Mouse (Mus musculus) MEL (cell line): ENCODE measurements around the gene Adarb1. TPM values are rescaled to one million over a fixed set of nuclear protein-coding genes. Genes with fewer than 3 reads are reported as not detected.
A peak's percentile ranks its signal among the peaks of the same experiment; 100 is the strongest.

Experiments
- DNase-seq: peaks from one replicate; pipeline ENCODE4 v3.0.0; 2011; ENCODE audit warnings: low read depth, low spot score
- H3K27ac ChIP-seq: 2 replicates; pipeline ENCODE4 v1.5.1; 2012; ENCODE audit warnings: low read depth, mild to moderate bottlenecking, control low read depth, low read length, moderate library complexity; ENCODE audit not compliant: control insufficient read depth
- H3K27me3 ChIP-seq, 2 experiments: fragments of 150-350 bp in 1 of 2; sonication (generic) in 1 of 2; 2 replicates each; pipeline ENCODE4 v1.6.1; 2012; ENCODE audit warnings: low read length in 2 of 2, mild to moderate bottlenecking in 2 of 2, improper control_type of control experiment in 1 of 2, moderate library complexity in 1 of 2; ENCODE audit not compliant: insufficient read depth in 2 of 2, control insufficient read depth in 1 of 2
- H3K36me3 ChIP-seq, 2 experiments: 2 replicates each; pipeline ENCODE4 v1.6.1; 2012 to 2014; ENCODE audit warnings: low read length in 2 of 2, improper control_type of control experiment in 1 of 2, inconsistent platforms in 1 of 2, mild to moderate bottlenecking in 1 of 2; ENCODE audit not compliant: insufficient read depth in 2 of 2, control insufficient read depth in 1 of 2
- H3K4me1 ChIP-seq, 2 experiments: fragments of 150-350 bp in 1 of 2; sonication (generic) in 1 of 2; 2 replicates each; pipeline ENCODE4 v1.6.1; 2012; ENCODE audit warnings: low read length in 2 of 2, improper control_type of control experiment in 1 of 2, mild to moderate bottlenecking in 1 of 2; ENCODE audit not compliant: insufficient read depth in 2 of 2, control insufficient read depth in 1 of 2
- H3K4me3 ChIP-seq, 2 experiments: fragments of 150-350 bp in 1 of 2; sonication (generic) in 1 of 2; 2 replicates each; pipeline ENCODE4 v1.5.1; 2012; ENCODE audit warnings: low read depth in 2 of 2, low read length in 2 of 2, mild to moderate bottlenecking in 2 of 2, moderate library complexity in 2 of 2, control low read depth in 1 of 2, improper control_type of control experiment in 1 of 2; ENCODE audit not compliant: control insufficient read depth in 1 of 2, insufficient read depth in 1 of 2
- H3K79me2 ChIP-seq: 2 replicates; pipeline ENCODE4 v1.6.1; 2012; ENCODE audit warnings: mild to moderate bottlenecking, low read length, moderate library complexity; ENCODE audit not compliant: control insufficient read depth, poor library complexity, insufficient read depth
- H3K9ac ChIP-seq: 2 replicates; pipeline ENCODE4 v1.6.1; 2012; ENCODE audit warnings: low read depth, mild to moderate bottlenecking, control low read depth, low read length, moderate library complexity; ENCODE audit not compliant: control insufficient read depth, poor library complexity, severe bottlenecking
- H3K9me3 ChIP-seq: fragments of 150-350 bp; sonication (generic); replicated peaks from 2 replicates; pipeline ENCODE4 v1.6.1; 2012; ENCODE audit warnings: mild to moderate bottlenecking, low read length, improper control_type of control experiment, moderate library complexity; ENCODE audit not compliant: insufficient read depth
- BHLHE40 ChIP-seq: IDR thresholded peaks from 2 replicates; pipeline ENCODE4 v1.6.1; 2012; ENCODE audit warnings: low read depth, mild to moderate bottlenecking, inconsistent platforms, low read length, improper control_type of control experiment, borderline replicate concordance
- CHD1 ChIP-seq: IDR thresholded peaks from 2 replicates; pipeline ENCODE4 v1.6.1; 2012; ENCODE audit warnings: low read depth, mild to moderate bottlenecking, inconsistent platforms, low read length, improper control_type of control experiment
- CHD2 ChIP-seq: IDR thresholded peaks from 2 replicates; pipeline ENCODE4 v1.6.1; 2011; ENCODE audit warnings: low read length, improper control_type of control experiment
- CTCF ChIP-seq, 3 experiments: IDR thresholded peaks in 2 of 3; conservative IDR thresholded peaks in 1 of 3; 2 replicates each; pipeline ENCODE4 v1.5.1; 2011 to 2012; ENCODE audit warnings: low read length in 3 of 3, low read depth in 2 of 3, mild to moderate bottlenecking in 2 of 3, improper control_type of control experiment in 1 of 3, inconsistent platforms in 1 of 3, mixed read lengths in 1 of 3, moderate library complexity in 1 of 3; ENCODE audit not compliant: control insufficient read depth in 1 of 3, insufficient read depth in 1 of 3, poor library complexity in 1 of 3, severe bottlenecking in 1 of 3
- E2F4 ChIP-seq: IDR thresholded peaks from 2 replicates; pipeline ENCODE4 v1.6.1; 2011; ENCODE audit warnings: low read depth, low read length, improper control_type of control experiment, borderline replicate concordance
- ETS1 ChIP-seq: IDR thresholded peaks from 2 replicates; pipeline ENCODE4 v1.6.1; 2012; ENCODE audit warnings: low read depth, mild to moderate bottlenecking, inconsistent platforms, low read length, improper control_type of control experiment, moderate library complexity
- GABPA ChIP-seq: IDR thresholded peaks from 2 replicates; pipeline ENCODE4 v1.6.1; 2012; ENCODE audit warnings: low read depth, mild to moderate bottlenecking, inconsistent platforms, low read length, improper control_type of control experiment, moderate library complexity
- GATA1 ChIP-seq: IDR thresholded peaks from 2 replicates; pipeline ENCODE4 v1.6.1; 2011; ENCODE audit warnings: low read depth, low read length, improper control_type of control experiment
- HCFC1 ChIP-seq: IDR thresholded peaks from 2 replicates; pipeline ENCODE4 v1.6.1; 2012; ENCODE audit warnings: low read depth, mild to moderate bottlenecking, inconsistent platforms, low read length, improper control_type of control experiment, moderate library complexity
- KAT2A ChIP-seq: conservative IDR thresholded peaks from 2 replicates; pipeline ENCODE4 v1.6.1; 2012; ENCODE audit warnings: low read depth, low read length, improper control_type of control experiment, inconsistent platforms
- MAFK ChIP-seq: IDR thresholded peaks from 2 replicates; pipeline ENCODE4 v1.6.1; 2011; ENCODE audit warnings: low read depth, mild to moderate bottlenecking, low read length, improper control_type of control experiment, borderline replicate concordance
- MAZ ChIP-seq: IDR thresholded peaks from 2 replicates; pipeline ENCODE4 v1.6.1; 2012; ENCODE audit warnings: low read depth, mild to moderate bottlenecking, inconsistent platforms, low read length, improper control_type of control experiment
- MEF2A ChIP-seq: IDR thresholded peaks from 2 replicates; pipeline ENCODE4 v1.6.1; 2014; ENCODE audit warnings: low read depth, mild to moderate bottlenecking, inconsistent platforms, low read length, improper control_type of control experiment; ENCODE audit not compliant: poor library complexity, insufficient replicate concordance, severe bottlenecking; ENCODE audit errors: extremely low read depth
- MXI1 ChIP-seq: IDR thresholded peaks from 2 replicates; pipeline ENCODE4 v1.6.1; 2011; ENCODE audit warnings: mild to moderate bottlenecking, low read depth, low read length, improper control_type of control experiment
- MYB ChIP-seq: IDR thresholded peaks from 2 replicates; pipeline ENCODE4 v1.6.1; 2011; ENCODE audit warnings: mild to moderate bottlenecking, low read depth, low read length, improper control_type of control experiment
- MYC ChIP-seq: IDR thresholded peaks from 2 replicates; pipeline ENCODE4 v1.6.1; 2011; ENCODE audit warnings: low read depth, mild to moderate bottlenecking, low read length, improper control_type of control experiment, moderate library complexity
- NELFE ChIP-seq: IDR thresholded peaks from 2 replicates; pipeline ENCODE4 v1.6.1; 2011; ENCODE audit warnings: low read depth, low read length, improper control_type of control experiment
- NRF1 ChIP-seq: IDR thresholded peaks from 2 replicates; pipeline ENCODE4 v1.6.1; 2014; ENCODE audit warnings: low read depth, mild to moderate bottlenecking, inconsistent platforms, low read length, improper control_type of control experiment, moderate library complexity; ENCODE audit not compliant: poor library complexity, insufficient read depth, severe bottlenecking
- POLR2A ChIP-seq, 2 experiments: IDR thresholded peaks; 2 replicates each; pipeline ENCODE4 v1.6.1; 2011 to 2012; ENCODE audit warnings: low read length in 2 of 2, mild to moderate bottlenecking in 2 of 2, control low read depth in 1 of 2, improper control_type of control experiment in 1 of 2, low read depth in 1 of 2, moderate library complexity in 1 of 2; ENCODE audit not compliant: control insufficient read depth in 1 of 2, insufficient read depth in 1 of 2, poor library complexity in 1 of 2
- POLR2AphosphoS2 ChIP-seq: IDR thresholded peaks from 2 replicates; pipeline ENCODE4 v1.6.1; 2011; ENCODE audit warnings: low read length, improper control_type of control experiment
- POLR2AphosphoS5 ChIP-seq: IDR thresholded peaks from 2 replicates; pipeline ENCODE4 v1.6.1; 2012; ENCODE audit warnings: low read depth, borderline replicate concordance, mild to moderate bottlenecking, inconsistent platforms, low read length, moderate library complexity, mixed read lengths
- RAD21 ChIP-seq: IDR thresholded peaks from 2 replicates; pipeline ENCODE4 v1.6.1; 2011; ENCODE audit warnings: mild to moderate bottlenecking, low read depth, low read length, improper control_type of control experiment
- RCOR1 ChIP-seq: IDR thresholded peaks from 2 replicates; pipeline ENCODE4 v1.6.1; 2012; ENCODE audit warnings: low read depth, mild to moderate bottlenecking, inconsistent platforms, low read length, improper control_type of control experiment
- SMC3 ChIP-seq: IDR thresholded peaks from 2 replicates; pipeline ENCODE4 v1.6.1; 2011; ENCODE audit warnings: low read depth, low read length, improper control_type of control experiment
- TAL1 ChIP-seq: IDR thresholded peaks from 2 replicates; pipeline ENCODE4 v1.6.1; 2012; ENCODE audit warnings: mild to moderate bottlenecking, inconsistent platforms, low read length, moderate library complexity, mixed read lengths
- TBP ChIP-seq: IDR thresholded peaks from 2 replicates; pipeline ENCODE4 v1.8.0; 2011; ENCODE audit warnings: low read depth, low read length, improper control_type of control experiment
- TCF12 ChIP-seq: IDR thresholded peaks from 2 replicates; pipeline ENCODE4 v1.6.1; 2014; ENCODE audit warnings: low read depth, mild to moderate bottlenecking, inconsistent platforms, low read length, improper control_type of control experiment, moderate library complexity
- UBTF ChIP-seq: IDR thresholded peaks from 2 replicates; pipeline ENCODE4 v1.6.1; 2012; ENCODE audit warnings: low read depth, mild to moderate bottlenecking, inconsistent platforms, low read length, improper control_type of control experiment, moderate library complexity, borderline replicate concordance; ENCODE audit not compliant: insufficient read depth
- USF1 ChIP-seq: IDR thresholded peaks from 2 replicates; pipeline ENCODE4 v1.6.1; 2014; ENCODE audit warnings: low read depth, mild to moderate bottlenecking, inconsistent platforms, low read length, improper control_type of control experiment, moderate library complexity
- USF2 ChIP-seq, 2 experiments: IDR thresholded peaks; 2 replicates each; pipeline ENCODE4 v1.6.1; 2011 to 2012; ENCODE audit warnings: improper control_type of control experiment in 2 of 2, low read length in 2 of 2, borderline replicate concordance in 1 of 2, inconsistent platforms in 1 of 2, low read depth in 1 of 2, mild to moderate bottlenecking in 1 of 2; ENCODE audit not compliant: insufficient read depth in 1 of 2
- ZC3H11A ChIP-seq: IDR thresholded peaks from 2 replicates; pipeline ENCODE4 v1.6.1; 2012; ENCODE audit warnings: low read depth, mild to moderate bottlenecking, inconsistent platforms, low read length, improper control_type of control experiment
- ZKSCAN1 ChIP-seq: IDR thresholded peaks from 2 replicates; pipeline ENCODE4 v1.6.1; 2012; ENCODE audit warnings: low read depth, mild to moderate bottlenecking, inconsistent platforms, low read length, improper control_type of control experiment, moderate library complexity
- ZNF384 ChIP-seq: IDR thresholded peaks from 2 replicates; pipeline ENCODE4 v1.6.1; 2012; ENCODE audit warnings: low read depth, mild to moderate bottlenecking, inconsistent platforms, low read length, improper control_type of control experiment
- polyA plus RNA-seq, 2 experiments: library from polyadenylated mRNA; stranded (reverse) in 1 of 2; unstranded in 1 of 2; fragments of >175 nt in 1 of 2; fragments of >200 nt in 1 of 2; gene quantifications; 2 replicates each; pipeline versions ENCODE4 v1.2.1 to v1.2.4; 2012; ENCODE audit warnings: low replicate concordance in 2 of 2, low read depth in 1 of 2; ENCODE audit not compliant: insufficient read length in 2 of 2, insufficient read depth in 1 of 2, missing spikeins in 1 of 2
- total RNA-seq: library from RNA; depleted of rRNA; stranded (reverse); fragments of 300-350 nt; gene quantifications from 2 replicates; pipeline ENCODE4 v1.2.3, GENCODE M21; 2012

Adarb1 gene
- total and polyA plus RNA-seq, 3 experiments, result 2.4 to 3.8 TPM; not detected in 1

- Histone ChIP-seq H3K9me3 (no peaks in the 10 kb centered on the region), H3K79me2 (no peaks in the 10 kb centered on the region), H3K9ac (no peak overlapping the region), H3K27me3 (no peaks in the 10 kb centered on the region), H3K4me1 (no peaks in the 10 kb centered on the region), H3K36me3 (no peaks in the 10 kb centered on the region), H3K27ac (no peak overlapping the region), H3K4me3 (no peak overlapping the region)
- DNase-seq, result peak; percentile 77
- no peak for TF ChIP-seq RCOR1
- TF ChIP-seq MXI1, result no peak
- TF ChIP-seq HCFC1, result no peak
- TF ChIP-seq UBTF, result no peak
- TF ChIP-seq BHLHE40, result no peak
- TF ChIP-seq RAD21, result peak; percentile 96
- no peak for TF ChIP-seq TBP
- no peak for TF ChIP-seq USF1
- no peak for TF ChIP-seq USF2 (IDR thresholded peaks at IDR 0.05; ENCODE audit: borderline replicate concordance in 1 of 2, insufficient read depth in 1 of 2, low read depth in 1 of 2, low read length in 2 of 2)
- no peak for TF ChIP-seq POLR2AphosphoS2
- no peak for TF ChIP-seq ZNF384
- no peak for TF ChIP-seq NRF1
- TF ChIP-seq MEF2A, result no peak
- no peak for TF ChIP-seq ETS1
- TF ChIP-seq E2F4, result no peak
- no peak for TF ChIP-seq KAT2A
- no peak for TF ChIP-seq GABPA
- peak; percentile 66 to 98 (median 81) for TF ChIP-seq CTCF (IDR thresholded peaks at IDR 0.05 in 2 of 3, conservative IDR thresholded peaks at IDR 0.05 in 1 of 3; ENCODE audit: control insufficient read depth in 1 of 3, insufficient read depth in 1 of 3, low read depth in 2 of 3, low read length in 3 of 3, poor library complexity in 1 of 3, severe bottlenecking in 1 of 3)
- no peak for TF ChIP-seq POLR2A (IDR thresholded peaks at IDR 0.05; ENCODE audit: control insufficient read depth in 1 of 2, insufficient read depth in 1 of 2, low read depth in 1 of 2, low read length in 2 of 2, poor library complexity in 1 of 2)
- no peak for TF ChIP-seq MAFK
- no peak for TF ChIP-seq CHD1
- TF ChIP-seq SMC3, result peak; percentile 95
- no peak for TF ChIP-seq MAZ
- TF ChIP-seq CHD2, result no peak
- peak; percentile 47; the same call in 1 of the 2 replicates for TF ChIP-seq GATA1
- no peak for TF ChIP-seq ZKSCAN1
- TF ChIP-seq MYC, result no peak
- TF ChIP-seq POLR2AphosphoS5, result no peak
- TF ChIP-seq ZC3H11A, result peak; percentile 87
- TF ChIP-seq TCF12, result no peak
- no peak for TF ChIP-seq MYB
- TF ChIP-seq NELFE, result no peak
- TF ChIP-seq TAL1, result no peak
These were observed 64.9 kb downstream of the Adarb1 start for GRCm38 (mm10) chr10:77353031-77353745.
